Mouse (Mus musculus) thymus, adult 2 months (tissue): ENCODE measurements around the gene Fkbp1b.

Source experiments
- CTCF ChIP-seq: fragments of 200-500 bp; IDR thresholded peaks from 2 replicates; pipeline ENCODE4 v1.5.1; 2012; ENCODE audit warnings: mild to moderate bottlenecking, control low read depth, low read length, moderate library complexity, borderline replicate concordance; ENCODE audit not compliant: control insufficient read depth, poor library complexity, insufficient read depth; ENCODE audit errors: extremely low read depth
- POLR2A ChIP-seq: fragments of 200-500 bp; IDR thresholded peaks from 2 replicates; pipeline ENCODE4 v1.6.1; 2012; ENCODE audit warnings: mild to moderate bottlenecking, low read length, control low read depth, moderate library complexity; ENCODE audit not compliant: control insufficient read depth, poor library complexity, insufficient read depth; ENCODE audit errors: extremely low read depth

DNA sequence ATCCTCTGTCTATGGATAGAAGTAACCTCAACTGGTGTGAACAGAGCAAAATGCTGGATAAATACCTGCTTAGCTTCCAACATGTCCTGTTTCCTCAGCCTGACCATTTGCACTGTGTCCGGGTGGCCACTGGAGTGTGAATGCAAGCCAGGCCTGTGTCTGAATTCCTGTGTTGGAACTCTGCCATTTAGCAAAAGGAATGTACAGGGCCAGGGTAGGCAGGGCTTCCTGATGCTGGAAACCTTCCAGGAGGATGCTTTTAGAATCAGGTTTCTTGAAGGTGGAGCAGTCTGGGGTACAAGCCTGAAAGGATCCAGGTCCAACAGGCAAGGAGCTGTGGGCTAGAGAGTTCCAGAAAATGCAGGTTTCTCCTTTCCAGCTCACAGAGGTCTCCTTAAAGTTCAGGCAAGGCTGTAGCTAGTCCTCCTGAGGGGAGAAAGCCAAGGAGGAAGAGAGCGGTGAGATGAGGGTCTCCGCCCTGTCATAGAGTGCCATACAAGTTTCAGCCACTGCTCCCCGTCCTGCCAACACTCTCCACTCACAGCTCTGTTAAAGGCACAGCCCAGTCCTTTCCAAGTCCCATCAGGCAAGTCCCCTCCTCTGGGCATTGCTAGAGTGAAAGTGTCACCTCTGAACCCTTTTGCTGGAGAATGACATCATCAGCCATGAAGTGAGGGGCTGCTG, 22.4 kb upstream of the Fkbp1b start:
- TF ChIP-seq CTCF (no peak), POLR2A (no peak)
